Mouse (Mus musculus) CH12.LX (cell line): ENCODE data around the gene Smim27. TPM values are rescaled to one million over a fixed set of nuclear protein-coding genes. Genes with fewer than 3 reads are reported as not detected.

Source experiments
- DNase-seq: peaks from one replicate; pipeline ENCODE4 v3.0.0-alpha.2; 2013; ENCODE audit errors: extremely low read depth
- H3K27ac ChIP-seq: 2 replicates; pipeline ENCODE4 v1.5.1; 2012; ENCODE audit warnings: low read depth, mild to moderate bottlenecking, control low read depth, moderate library complexity; ENCODE audit not compliant: insufficient read depth
- H3K27me3 ChIP-seq: replicated peaks from 2 replicates; pipeline ENCODE3; 2012; ENCODE audit warnings: inconsistent platforms
- H3K36me3 ChIP-seq, 2 experiments: replicated peaks in 1 of 2; 2 replicates each; pipeline versions ENCODE3 to v1.6.1; 2012; ENCODE audit warnings: inconsistent platforms in 1 of 2, low read length in 1 of 2, mild to moderate bottlenecking in 1 of 2, mixed read lengths in 1 of 2, moderate library complexity in 1 of 2; ENCODE audit not compliant: control insufficient read depth in 1 of 2, insufficient read depth in 1 of 2
- H3K4me1 ChIP-seq, 2 experiments: 2 replicates each; pipeline ENCODE4 v1.6.1; 2012; ENCODE audit warnings: inconsistent platforms in 1 of 2, moderate library complexity in 1 of 2; ENCODE audit not compliant: insufficient read depth in 2 of 2, control insufficient read depth in 1 of 2
- H3K4me2 ChIP-seq: 2 replicates; pipeline ENCODE4 v1.6.1; 2012; ENCODE audit warnings: low read depth, mild to moderate bottlenecking, control low read depth; ENCODE audit not compliant: poor library complexity, insufficient read depth, severe bottlenecking
- H3K4me3 ChIP-seq, 3 experiments: fragments of 150-350 bp in 1 of 3; sonication (generic) in 1 of 3; replicated peaks in 1 of 3; 2 replicates each; pipeline versions ENCODE3 to v1.5.1; 2011 to 2012; ENCODE audit warnings: low read depth in 2 of 3, low read length in 2 of 3, mild to moderate bottlenecking in 2 of 3, moderate library complexity in 2 of 3, control low read depth in 1 of 3, improper control_type of control experiment in 1 of 3, inconsistent platforms in 1 of 3, mixed read lengths in 1 of 3; ENCODE audit not compliant: poor library complexity in 1 of 3
- H3K79me2 ChIP-seq: replicated peaks from 2 replicates; pipeline ENCODE4 v1.6.1; 2012; ENCODE audit warnings: mild to moderate bottlenecking, moderate library complexity; ENCODE audit not compliant: control insufficient read depth, poor library complexity, insufficient read depth, severe bottlenecking; ENCODE audit errors: extremely low read depth
- H3K9ac ChIP-seq: 2 replicates; pipeline ENCODE4 v1.6.1; 2012; ENCODE audit warnings: low read depth, mild to moderate bottlenecking, control low read depth, moderate library complexity; ENCODE audit not compliant: insufficient read depth
- H3K9me3 ChIP-seq: replicated peaks from 2 replicates; pipeline ENCODE3; 2012; ENCODE audit warnings: low read length, inconsistent platforms, mixed read lengths
- CHD1 ChIP-seq: IDR thresholded peaks from 2 replicates; pipeline ENCODE4 v1.6.1; 2012; ENCODE audit warnings: low read depth, low read length, improper control_type of control experiment, inconsistent platforms
- CTCF ChIP-seq, 2 experiments: IDR thresholded peaks in 1 of 2; conservative IDR thresholded peaks in 1 of 2; 2 replicates each; pipeline ENCODE4 v1.5.1; 2011 to 2012; ENCODE audit warnings: low read depth in 2 of 2, low read length in 2 of 2, improper control_type of control experiment in 1 of 2, inconsistent platforms in 1 of 2, mild to moderate bottlenecking in 1 of 2, moderate library complexity in 1 of 2
- EP300 ChIP-seq: IDR thresholded peaks from 2 replicates; pipeline ENCODE4 v1.6.1; 2011; ENCODE audit warnings: low read length, improper control_type of control experiment
- GABPA ChIP-seq: IDR thresholded peaks from 2 replicates; pipeline ENCODE4 v1.6.1; 2012; ENCODE audit warnings: low read depth, low read length, improper control_type of control experiment, inconsistent platforms; ENCODE audit not compliant: insufficient replicate concordance
- IRF4 ChIP-seq: IDR thresholded peaks from 2 replicates; pipeline ENCODE4 v1.6.1; 2014; ENCODE audit warnings: low read depth, mild to moderate bottlenecking, inconsistent platforms, low read length, improper control_type of control experiment
- JUN ChIP-seq: IDR thresholded peaks from 2 replicates; pipeline ENCODE4 v1.6.1; 2011; ENCODE audit warnings: low read depth, mild to moderate bottlenecking, low read length, improper control_type of control experiment, moderate library complexity; ENCODE audit not compliant: insufficient read depth
- JUND ChIP-seq: conservative IDR thresholded peaks from 2 replicates; pipeline ENCODE4 v1.6.1; 2011; ENCODE audit warnings: low read depth, low read length, improper control_type of control experiment
- MAFK ChIP-seq: IDR thresholded peaks from 2 replicates; pipeline ENCODE4 v1.6.1; 2011; ENCODE audit warnings: low read length, improper control_type of control experiment; ENCODE audit not compliant: insufficient replicate concordance
- MYC ChIP-seq: IDR thresholded peaks from 2 replicates; pipeline ENCODE4 v1.6.1; 2011; ENCODE audit warnings: low read depth, mild to moderate bottlenecking, improper control_type of control experiment, low read length
- NELFE ChIP-seq: IDR thresholded peaks from 2 replicates; pipeline ENCODE4 v1.6.1; 2011; ENCODE audit warnings: low read depth, low read length, improper control_type of control experiment
- NRF1 ChIP-seq: IDR thresholded peaks from 2 replicates; pipeline ENCODE4 v1.6.1; 2014; ENCODE audit warnings: low read depth, mild to moderate bottlenecking, inconsistent platforms, low read length, improper control_type of control experiment, moderate library complexity
- PAX5 ChIP-seq: IDR thresholded peaks from 2 replicates; pipeline ENCODE4 v1.6.1; 2012; ENCODE audit warnings: low read length, inconsistent platforms, mixed read lengths
- POLR2A ChIP-seq: IDR thresholded peaks from 2 replicates; pipeline ENCODE4 v1.6.1; 2011; ENCODE audit warnings: low read depth, mild to moderate bottlenecking, improper control_type of control experiment, low read length
- RAD21 ChIP-seq: IDR thresholded peaks from 2 replicates; pipeline ENCODE4 v1.6.1; 2011; ENCODE audit warnings: low read depth, mild to moderate bottlenecking, low read length, improper control_type of control experiment, moderate library complexity
- SIN3A ChIP-seq: IDR thresholded peaks from 2 replicates; pipeline ENCODE4 v1.6.1; 2012; ENCODE audit warnings: low read length, improper control_type of control experiment, inconsistent platforms
- TCF12 ChIP-seq: IDR thresholded peaks from 2 replicates; pipeline ENCODE4 v1.6.1; 2014; ENCODE audit warnings: low read depth, mild to moderate bottlenecking, inconsistent platforms, low read length, improper control_type of control experiment
- UBTF ChIP-seq: IDR thresholded peaks from 2 replicates; pipeline ENCODE4 v1.6.1; 2012; ENCODE audit warnings: low read depth, mild to moderate bottlenecking, inconsistent platforms, low read length, improper control_type of control experiment, moderate library complexity
- USF1 ChIP-seq: IDR thresholded peaks from 2 replicates; pipeline ENCODE4 v1.6.1; 2014; ENCODE audit warnings: low read depth, mild to moderate bottlenecking, inconsistent platforms, low read length, improper control_type of control experiment
- ZC3H11A ChIP-seq: IDR thresholded peaks from 2 replicates; pipeline ENCODE4 v1.6.1; 2012; ENCODE audit warnings: low read depth, mild to moderate bottlenecking, inconsistent platforms, low read length, improper control_type of control experiment
- ZKSCAN1 ChIP-seq: IDR thresholded peaks from 2 replicates; pipeline ENCODE4 v1.6.1; 2012; ENCODE audit warnings: low read depth, inconsistent platforms, low read length, improper control_type of control experiment, borderline replicate concordance
- ZMIZ1 ChIP-seq: IDR thresholded peaks from 2 replicates; pipeline ENCODE4 v1.6.1; 2012; ENCODE audit warnings: low read depth, mild to moderate bottlenecking, inconsistent platforms, low read length, improper control_type of control experiment
- dilution Hi-C: fragments of 300-500 bp; cut with MboI; formaldehyde crosslinking; loops from 2 replicates; pipeline ENCODE4 v1.14.3; 2020; ENCODE audit warnings: low sequenced_read_pairs; ENCODE audit not compliant: extremely low pct_unique_long_range_greater_than_20kb, extremely low pct_ligation_motif_present
- in situ Hi-C: fragments of 300-500 bp; cut with MboI; formaldehyde crosslinking; loops from 3 replicates; pipeline ENCODE4 v1.14.3; 2019; ENCODE audit warnings: low sequenced_read_pairs, low pct_ligation_motif_present, low pct_unique_long_range_greater_than_20kb, mixed read lengths
- polyA plus RNA-seq: library from polyadenylated mRNA; unstranded; fragments of >175 nt; gene quantifications from 2 replicates; pipeline ENCODE4 v1.2.1, GENCODE M21; 2012; ENCODE audit warnings: low read depth; ENCODE audit not compliant: insufficient read length
- total RNA-seq, 2 experiments: library from RNA; depleted of rRNA; stranded (reverse); fragments of 300-350 nt in 1 of 2; fragments of >200 nt in 1 of 2; gene quantifications; 2 replicates each; pipeline ENCODE4 v1.2.3; 2012 to 2014

Gene Smim27
- total and polyA plus RNA-seq, 3 experiments = 1.6 to 9.7 (median 6.5) TPM

DNA sequence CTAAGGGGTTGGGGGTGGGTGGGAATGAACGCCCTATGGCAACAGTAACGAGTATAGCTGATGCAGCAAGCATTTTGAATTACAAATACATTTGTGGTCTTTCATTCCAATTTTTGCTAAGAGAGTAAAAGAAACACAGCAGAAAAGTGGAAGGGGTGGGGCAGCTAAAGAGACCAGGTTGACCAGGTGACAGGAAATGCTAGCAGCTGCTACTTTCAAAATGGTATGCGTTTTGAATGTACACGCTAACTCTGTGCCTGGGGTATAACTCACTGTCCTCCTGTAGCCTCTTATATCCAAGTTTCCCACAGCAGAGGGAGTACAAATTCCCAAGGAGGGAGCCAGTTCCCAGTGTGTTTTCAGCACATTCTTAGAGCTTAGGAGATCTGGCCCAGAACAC is 32.5 kb upstream of the Smim27 start:
- H3K9ac ChIP-seq = no peak overlapping the region
- dilution Hi-C loops (no loop called here), in situ Hi-C loops (no loop called here)
- H3K4me2 ChIP-seq = no peak overlapping the region
- H3K9me3 ChIP-seq = no peaks in the 10 kb centered on the region
- no peak overlapping the region for H3K4me3 ChIP-seq
- no peak for TF ChIP-seq ZMIZ1
- no peak for TF ChIP-seq GABPA
- peak; percentile 53; the same call in 1 of the 2 replicates for TF ChIP-seq SIN3A
- TF ChIP-seq NELFE = no peak
- TF ChIP-seq USF1 = peak; percentile 42
- TF ChIP-seq RAD21 = no peak
- no peak for TF ChIP-seq CHD1
- TF ChIP-seq MAFK = no peak
- no peak for TF ChIP-seq JUND
- TF ChIP-seq JUN = no peak
- no peak for TF ChIP-seq ZKSCAN1
- no peak for TF ChIP-seq PAX5
- TF ChIP-seq UBTF = no peak
- TF ChIP-seq MYC = no peak
- peak; percentile 66; the same call in 1 of the 2 replicates for TF ChIP-seq IRF4
- TF ChIP-seq ZC3H11A = no peak
- no peak for TF ChIP-seq NRF1
- TF ChIP-seq POLR2A = no peak
- peak; percentile 64 for TF ChIP-seq EP300
- TF ChIP-seq TCF12 = peak; percentile 61; the same call in 1 of the 2 replicates
- no peak for TF ChIP-seq CTCF (conservative IDR thresholded peaks at IDR 0.05 in 1 of 2, IDR thresholded peaks at IDR 0.05 in 1 of 2; ENCODE audit: low read depth in 2 of 2, low read length in 2 of 2)
- DNase-seq = no peak
- H3K79me2 ChIP-seq = no peaks in the 10 kb centered on the region
- peaks cover 0 to 9% of the 10 kb centered on the region in 2 experiments for H3K36me3 ChIP-seq
- no peak overlapping the region for H3K27ac ChIP-seq
- no peaks in the 10 kb centered on the region for H3K27me3 ChIP-seq
- H3K4me1 ChIP-seq = peaks cover 7 to 26% of the 10 kb centered on the region in 2 experiments; a peak in 3 of 4 replicates
